Mouse (Mus musculus) urinary bladder, adult 18-20 months (tissue): ENCODE data around the gene Slc3a2.
A peak's percentile ranks its signal among the peaks of the same experiment; 100 is the strongest.

Experiments
- DNase-seq, 2 experiments: peaks; one replicate each; pipeline ENCODE4 v3.0.0; 2022; ENCODE audit warnings: low spot score in 2 of 2, mixed read lengths in 2 of 2

Slc3a2 gene

DNA sequence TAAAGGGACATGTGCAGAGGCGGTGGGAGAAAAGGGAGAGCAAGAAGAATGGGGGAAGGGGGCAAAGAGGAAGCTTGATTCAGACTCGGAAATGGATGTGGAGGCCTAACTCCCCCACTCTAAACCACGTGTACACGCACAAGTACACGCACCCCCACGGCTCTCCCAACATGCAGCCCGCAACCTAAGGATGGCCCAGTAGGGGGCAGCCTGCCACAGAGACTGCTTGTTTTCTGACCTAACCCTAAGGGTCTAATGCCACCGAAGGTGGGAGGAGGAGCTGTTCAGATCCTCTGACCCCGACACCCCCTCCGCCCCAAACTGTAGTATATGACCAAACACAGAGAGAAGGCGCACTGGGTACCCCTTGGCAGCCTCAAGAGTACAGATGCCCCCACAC is 60.8 kb downstream of the Slc3a2 start:
- peak in 1 of 2 experiments; percentile 26 for DNase-seq

DNA sequence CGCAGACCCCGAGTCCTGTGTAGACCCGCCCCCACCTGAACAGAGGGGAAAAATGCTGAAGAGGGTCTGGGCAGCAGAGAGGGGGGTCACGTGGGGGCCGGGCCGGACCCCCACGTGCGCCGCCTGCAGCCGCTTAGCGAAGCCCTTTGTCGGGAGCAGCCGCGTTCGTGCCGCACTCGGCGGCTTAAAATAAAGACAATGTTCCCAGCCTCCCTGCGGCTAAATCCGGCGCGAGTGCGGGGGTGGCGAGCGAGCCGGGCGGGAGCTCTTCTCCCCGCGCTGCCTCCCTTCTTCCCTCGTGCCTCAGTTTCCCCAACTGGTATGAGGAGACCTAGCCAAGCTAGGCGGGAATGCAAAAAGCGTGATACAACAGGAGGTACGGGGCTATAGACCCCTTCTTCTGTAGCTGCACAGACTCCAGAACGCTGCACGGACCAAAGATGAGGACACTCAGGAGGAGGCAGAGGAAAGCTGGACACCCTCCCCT is 61.3 kb downstream of the Slc3a2 start:
- no peak for DNase-seq
